18 mouse cellular contexts compared by ENCODE assay signal in the genomic region with DNA sequence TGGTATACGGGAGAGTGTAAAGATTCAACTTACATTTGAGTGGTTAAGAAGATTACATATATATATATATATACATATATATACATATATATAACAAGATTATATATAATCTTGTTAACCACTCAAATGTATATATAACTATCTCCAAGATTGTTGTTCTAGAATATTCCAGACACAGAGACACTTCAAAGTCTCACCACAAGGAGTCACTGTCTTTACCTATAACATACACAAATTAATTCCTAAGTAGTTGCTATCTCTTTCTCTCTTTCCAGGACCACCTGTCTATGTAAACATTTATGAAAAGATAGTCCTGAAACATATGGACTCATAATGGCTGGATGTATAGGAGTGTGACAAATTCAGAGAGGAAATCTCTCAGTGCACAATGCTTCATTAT.
A peak's percentile ranks its signal among the peaks of the same experiment; 100 is the strongest.
DNase-seq lines count a peak whose midpoint lies in the region; ATAC-seq and TF ChIP-seq lines count a peak whose summit lies in the region.
"Had no signal": no experiment of that assay in that cellular context is flagged by ENCODE, and none has a peak within 500 bp of the region (broad histone marks: within the 10 kb centered on the region; RNA-seq: fewer than 3 reads in every experiment).

No protein-coding gene starts in this region.

- no peak overlapping the region for H3K9ac ChIP-seq in heart, postnatal 0 days (replicated peaks; ENCODE audit: low read depth, low read length)
- H3K9ac ChIP-seq in lung, embryonic 14.5 days: no peak overlapping the region
- H3K9ac ChIP-seq: embryonic facial prominence, embryonic 15.5 days; forebrain, embryonic 15.5 days; hindbrain, embryonic 15.5 days had no signal

- no peak for TF ChIP-seq EP300 in heart, postnatal 0 days (IDR thresholded peaks at IDR 0.05; ENCODE audit: low read depth)

- H3K4me1 ChIP-seq in heart, postnatal 0 days (ENCODE audit: control insufficient read depth, insufficient read depth): no peaks in the 10 kb centered on the region
- no peaks in the 10 kb centered on the region for H3K4me1 ChIP-seq in heart, embryonic 10.5 days
- H3K4me1 ChIP-seq in lung, embryonic 14.5 days (ENCODE audit: insufficient read depth): no peaks in the 10 kb centered on the region
- no peaks in the 10 kb centered on the region for H3K4me1 ChIP-seq in lung, adult 2 months (ENCODE audit: control insufficient read depth, insufficient read depth, low read length)
- H3K4me1 ChIP-seq: embryonic facial prominence, embryonic 15.5 days; forebrain, embryonic 15.5 days; hindbrain, embryonic 15.5 days had no signal

- no peak overlapping the region for H3K27ac ChIP-seq in heart, postnatal 0 days (ENCODE audit: low read depth)
- H3K27ac ChIP-seq in heart, embryonic 10.5 days: no peak overlapping the region
- H3K27ac ChIP-seq in lung, embryonic 14.5 days (ENCODE audit: low read depth): no peak overlapping the region
- H3K27ac ChIP-seq: embryonic facial prominence, embryonic 15.5 days; forebrain, embryonic 15.5 days; gastrocnemius, adult 2 months; hindbrain, embryonic 15.5 days had no signal

- no peak overlapping the region for H3K4me2 ChIP-seq in heart, postnatal 0 days (ENCODE audit: low read depth, low read length)
- H3K4me2 ChIP-seq in lung, embryonic 14.5 days: no peak overlapping the region
- H3K4me2 ChIP-seq: embryonic facial prominence, embryonic 15.5 days; forebrain, embryonic 15.5 days; hindbrain, embryonic 15.5 days; liver, embryonic 11.5 days had no signal

- no peak for ATAC-seq in heart, postnatal 0 days (ENCODE audit: insufficient read depth, low read depth)
- no peak for ATAC-seq in lung, embryonic 14.5 days (ENCODE audit: insufficient read depth)
- ATAC-seq: forebrain, embryonic 15.5 days had no signal

- no peak overlapping the region for H3K4me3 ChIP-seq in heart, postnatal 0 days (ENCODE audit: low read depth, low read length)
- H3K4me3 ChIP-seq in heart, embryonic 10.5 days: no peak overlapping the region
- H3K4me3 ChIP-seq in lung, embryonic 14.5 days (ENCODE audit: low read depth, low read length): no peak overlapping the region
- no peak overlapping the region for H3K4me3 ChIP-seq in lung, adult 2 months (replicated peaks; ENCODE audit: extremely low read depth, low read depth, low read length)
- H3K4me3 ChIP-seq: embryonic facial prominence, embryonic 15.5 days; forebrain, embryonic 15.5 days; gastrocnemius, adult 2 months; hindbrain, embryonic 15.5 days had no signal

- WGBS in heart, postnatal 0 days: 92% methylated on average over 1 of the region's 1 CpGs
- 86% methylated on average over 1 of the region's 1 CpGs for WGBS in heart, embryonic 10.5 days
- 92% methylated on average over 1 of the region's 1 CpGs for WGBS in lung, embryonic 14.5 days
- 97% methylated on average over 1 of the region's 1 CpGs for WGBS in lung, adult 2 months

- no peaks in the 10 kb centered on the region for H3K9me3 ChIP-seq in heart, postnatal 0 days (replicated peaks; ENCODE audit: control insufficient read depth, low read length)
- H3K9me3 ChIP-seq in heart, embryonic 10.5 days: no peaks in the 10 kb centered on the region
- H3K9me3 ChIP-seq in lung, embryonic 14.5 days (ENCODE audit: low read depth, low read length): no peaks in the 10 kb centered on the region
- H3K9me3 ChIP-seq: embryonic facial prominence, embryonic 15.5 days; forebrain, embryonic 15.5 days; hindbrain, embryonic 15.5 days had no signal

- TF ChIP-seq POLR2A in lung, adult 2 months (IDR thresholded peaks at IDR 0.05; ENCODE audit: borderline replicate concordance, extremely low read depth, low read depth, low read length): no peak

- DNase-seq in heart, postnatal 0 days (ENCODE audit: low spot score): no peak
- DNase-seq in heart, embryonic 10.5 days (ENCODE audit: low spot score): no peak
- peak; percentile 4 for DNase-seq in lung, embryonic 14.5 days
- DNase-seq in lung, adult 2 months: no peak
- DNase-seq in Muller cell, postnatal 12 days (ENCODE audit: inconsistent ontology term): peak; percentile 11
- DNase-seq in retina, postnatal 1 day: peak; percentile 4
- DNase-seq in lung, postnatal 4 days: no peak
- no peak for DNase-seq in embryo, embryonic 11 days
- DNase-seq: gastrocnemius, adult 2 months; heart, adult 18-20 months; heart, postnatal 10 days; layer of hippocampus, adult 9-11 months; lung, postnatal 14 days; thymus, postnatal 36 days had no signal

- no peaks in the 10 kb centered on the region for H3K36me3 ChIP-seq in heart, postnatal 0 days (replicated peaks; ENCODE audit: control insufficient read depth, insufficient read depth, low read length)
- H3K36me3 ChIP-seq in heart, embryonic 10.5 days: no peaks in the 10 kb centered on the region
- no peaks in the 10 kb centered on the region for H3K36me3 ChIP-seq in lung, embryonic 14.5 days (ENCODE audit: insufficient read depth)
- H3K36me3 ChIP-seq: embryonic facial prominence, embryonic 15.5 days; forebrain, embryonic 15.5 days; hindbrain, embryonic 15.5 days had no signal

- H3K27me3 ChIP-seq in heart, postnatal 0 days (ENCODE audit: control insufficient read depth, insufficient read depth, low read length): no peaks in the 10 kb centered on the region
- H3K27me3 ChIP-seq in heart, embryonic 10.5 days (ENCODE audit: insufficient read depth, poor library complexity, severe bottlenecking): no peaks in the 10 kb centered on the region
- no peaks in the 10 kb centered on the region for H3K27me3 ChIP-seq in lung, embryonic 14.5 days (ENCODE audit: insufficient read depth, low read length)
- H3K27me3 ChIP-seq: embryonic facial prominence, embryonic 15.5 days; forebrain, embryonic 15.5 days; hindbrain, embryonic 15.5 days had no signal

- peak; percentile 32; the same call in 1 of the 2 replicates for TF ChIP-seq CTCF in heart, postnatal 0 days (IDR thresholded peaks at IDR 0.05; ENCODE audit: low read depth)
- 0 out of 2 replicates have a peak, but pooled peaks have one; percentile 6 for TF ChIP-seq CTCF in lung, embryonic 14.5 days (IDR thresholded peaks at IDR 0.05; ENCODE audit: low read depth)
- TF ChIP-seq CTCF in lung, adult 2 months (IDR thresholded peaks at IDR 0.05; ENCODE audit: insufficient read depth, low read length): no peak

Comparison
In these comparisons a context has a peak if more than half of its experiments do, and no peak if none do; other contexts are left out.
1. DNase-seq: peak in lung, embryonic 14.5 days (single experiment), Muller cell, postnatal 12 days (single experiment) and retina, postnatal 1 day (single experiment); none in heart, postnatal 0 days (single experiment), heart, embryonic 10.5 days (single experiment), lung, adult 2 months (single experiment), lung, postnatal 4 days (0 of 2) and embryo, embryonic 11 days (single experiment).